Mouse (Mus musculus) telencephalon, adult 2 months (tissue): ENCODE results near the gene Nrde2.

Source experiments
- DNase-seq: peaks from one replicate; pipeline ENCODE4 v3.0.0-alpha.2; 2011; ENCODE audit warnings: low read depth, low spot score

Gene Nrde2

GRCm38 (mm10) chr12:100124913-100125798 is 34.3 kb downstream of the Nrde2 start:
- DNase-seq, result no peak

- peak; percentile 84 for DNase-seq
Observed at GRCm38 (mm10) chr12:100123476-100123875, 36.0 kb downstream of the Nrde2 start.

- DNase-seq, result no peak
Observed at GRCm38 (mm10) chr12:100122921-100123381, 36.5 kb downstream of the Nrde2 start.

- DNase-seq, result no peak
Observed at GRCm38 (mm10) chr12:100115982-100116381, 43.5 kb downstream of the Nrde2 start.

- peak; percentile 97 for DNase-seq
Observed at GRCm38 (mm10) chr12:100109986-100110696, 49.3 kb downstream of the Nrde2 start, which contains the start of gene Psmc1. Gene Psmc1 (plus strand): TSS chr12:100110154.

GRCm38 (mm10) chr12:100107436-100107835 is 52.0 kb downstream of the Nrde2 start:
- DNase-seq, result no peak

- DNase-seq, result peak; percentile 72
Observed at GRCm38 (mm10) chr12:100106275-100106895, 53.1 kb downstream of the Nrde2 start.

GRCm38 (mm10) chr12:100104530-100104929 is 54.9 kb downstream of the Nrde2 start:
- no peak for DNase-seq

- DNase-seq, result no peak
Observed at GRCm38 (mm10) chr12:100101651-100102050, 57.8 kb downstream of the Nrde2 start.

GRCm38 (mm10) chr12:100100707-100101030 is 58.8 kb downstream of the Nrde2 start:
- DNase-seq, result no peak

GRCm38 (mm10) chr12:100099971-100100706 is 59.3 kb downstream of the Nrde2 start:
- DNase-seq, result no peak

GRCm38 (mm10) chr12:100093046-100093445 is 66.4 kb downstream of the Nrde2 start:
- no peak for DNase-seq

- DNase-seq, result no peak
Observed at GRCm38 (mm10) chr12:100090750-100091149, 68.7 kb downstream of the Nrde2 start.

- DNase-seq, result no peak
Observed at GRCm38 (mm10) chr12:100089265-100089664, 70.2 kb downstream of the Nrde2 start.

GRCm38 (mm10) chr12:100088026-100088425 is 71.4 kb downstream of the Nrde2 start:
- DNase-seq, result no peak

GRCm38 (mm10) chr12:100079636-100080286 is 79.7 kb downstream of the Nrde2 start:
- DNase-seq, result no peak

GRCm38 (mm10) chr12:100075715-100076114 is 83.7 kb downstream of the Nrde2 start:
- no peak for DNase-seq
